Mouse (Mus musculus): ENCODE measurements around the gene Gprin1. TPM values are rescaled to one million over a fixed set of nuclear protein-coding genes. Genes with fewer than 3 reads are reported as not detected.

The Gprin1 gene
- polyA plus RNA-seq, 1 experiment from 2014 or later = 7.5 TPM

DNA sequence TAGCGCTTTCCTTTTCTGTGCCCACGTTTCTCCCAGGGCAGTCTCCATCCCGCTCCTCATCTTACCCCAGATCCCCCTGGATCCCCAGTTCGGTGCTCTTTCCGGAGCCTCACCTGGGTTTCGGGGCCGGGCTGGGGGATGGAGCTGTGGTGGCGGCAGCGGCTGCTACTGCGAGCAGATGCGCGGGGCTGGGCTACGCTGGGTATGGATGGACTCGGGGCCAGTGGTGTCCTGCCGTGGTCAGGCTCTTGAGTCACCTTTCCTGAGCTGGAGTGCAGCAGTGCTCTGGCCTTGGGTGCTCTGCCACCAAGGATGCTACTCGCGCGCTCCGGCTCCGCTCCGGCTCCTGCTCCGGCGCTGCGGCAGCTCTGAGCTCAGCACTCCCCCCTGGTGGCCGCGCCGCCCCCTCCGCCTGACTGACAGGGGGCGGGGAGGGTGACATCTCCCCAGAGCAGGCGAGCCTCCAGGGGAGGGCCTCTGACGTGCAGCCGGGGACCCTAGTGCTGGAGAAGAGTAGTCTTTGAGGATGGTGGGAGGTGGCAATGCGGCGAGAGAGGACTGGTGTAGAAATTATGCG is 16.6 kb upstream of the Gprin1 start, which contains the start of gene Sncb:
Sncb (minus strand) TSS at position 404 of the 577 bp plus-strand sequence.
- Histone ChIP-seq H3K27me3 (ENCODE audit: control insufficient read depth, insufficient read depth, low read length) (peaks cover 39% of the 10 kb centered on the region), H3K4me2 (replicated peaks; ENCODE audit: low read depth, low read length) (peak within 1 kb of the TSS; percentile 85), H3K4me1 (replicated peaks; ENCODE audit: control insufficient read depth, insufficient read depth, low read length) (peaks cover 8% of the 10 kb centered on the region), H3K27ac (ENCODE audit: low read depth, low read length) (no peak within 1 kb of the TSS), H3K4me3 (ENCODE audit: low read depth, low read length) (peak within 1 kb of the TSS; percentile 43), H3K36me3 (ENCODE audit: control insufficient read depth, insufficient read depth, low read length) (no peaks in the 10 kb centered on the region), H3K9ac (ENCODE audit: low read depth, low read length) (peak within 1 kb of the TSS; percentile 37; the same call in 1 of the 2 replicates), H3K9me3 (ENCODE audit: control insufficient read depth, low read length) (no peaks in the 10 kb centered on the region)
- DNase-seq (ENCODE audit: low spot score) = peak; percentile 82
- 1% methylated on average over 35 of the region's 35 CpGs for WGBS
- ATAC-seq (ENCODE audit: low FRiP score) = peak; percentile 77

DNA sequence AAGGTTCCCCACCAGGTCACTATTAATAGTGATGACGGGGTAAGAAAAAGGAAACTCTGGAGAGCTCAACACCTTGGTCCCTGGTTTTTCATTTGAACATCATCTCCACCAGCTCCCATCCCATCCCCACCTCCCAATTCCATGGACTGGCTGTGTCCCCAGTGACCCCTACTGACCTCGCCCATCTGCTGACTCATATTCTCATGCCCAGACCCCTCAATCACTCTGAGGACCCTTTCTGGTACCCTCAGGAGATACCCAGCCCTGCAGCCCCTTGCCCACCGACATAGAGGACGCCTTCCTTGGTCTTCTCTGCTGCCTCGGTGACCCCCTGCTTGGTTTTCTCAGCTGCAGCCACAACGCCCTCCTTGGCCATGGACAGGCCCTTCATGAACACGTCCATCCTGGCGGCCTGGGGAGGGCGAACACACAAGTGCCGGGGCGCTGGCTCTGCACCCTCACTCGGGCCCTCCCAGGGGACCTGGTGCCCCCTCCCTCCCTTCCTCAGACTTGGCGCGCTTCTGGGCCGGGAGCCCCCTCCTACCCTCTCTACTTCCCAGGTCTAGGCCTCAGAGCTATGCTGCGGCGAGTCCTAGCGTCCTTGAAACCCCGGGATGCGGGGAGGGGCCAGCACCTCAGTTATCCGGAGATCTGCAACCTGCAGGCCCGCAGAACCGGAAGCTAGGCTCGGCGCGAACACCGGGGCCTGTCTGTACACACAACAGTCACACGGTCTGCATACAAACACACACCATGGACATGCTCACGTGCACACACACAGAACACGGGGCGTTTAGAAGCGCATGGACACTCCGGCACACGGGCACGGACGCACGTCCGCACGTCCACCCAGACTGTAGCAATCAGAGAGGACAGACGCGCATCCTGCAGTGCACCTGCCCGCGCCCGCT is 15.9 kb upstream of the Gprin1 start:
- no peaks in the 10 kb centered on the region for H3K36me3 ChIP-seq (ENCODE audit: control insufficient read depth, insufficient read depth, low read length)
- peaks cover 39% of the 10 kb centered on the region for H3K27me3 ChIP-seq (ENCODE audit: control insufficient read depth, insufficient read depth, low read length)
- H3K27ac ChIP-seq (ENCODE audit: low read depth, low read length) = no peak overlapping the region
- peak overlapping the region; percentile 85 for H3K4me2 ChIP-seq (replicated peaks; ENCODE audit: low read depth, low read length)
- H3K9ac ChIP-seq (ENCODE audit: low read depth, low read length) = peak overlapping the region; percentile 37; the same call in 1 of the 2 replicates
- ATAC-seq (ENCODE audit: low FRiP score) (no peak), DNase-seq (ENCODE audit: low spot score) (no peak)
- peak overlapping the region; percentile 43 for H3K4me3 ChIP-seq (ENCODE audit: low read depth, low read length)
- H3K4me1 ChIP-seq (replicated peaks; ENCODE audit: control insufficient read depth, insufficient read depth, low read length) = peaks cover 8% of the 10 kb centered on the region
- WGBS = 5% methylated on average over 44 of the region's 44 CpGs
- H3K9me3 ChIP-seq (ENCODE audit: control insufficient read depth, low read length) = no peaks in the 10 kb centered on the region

DNA sequence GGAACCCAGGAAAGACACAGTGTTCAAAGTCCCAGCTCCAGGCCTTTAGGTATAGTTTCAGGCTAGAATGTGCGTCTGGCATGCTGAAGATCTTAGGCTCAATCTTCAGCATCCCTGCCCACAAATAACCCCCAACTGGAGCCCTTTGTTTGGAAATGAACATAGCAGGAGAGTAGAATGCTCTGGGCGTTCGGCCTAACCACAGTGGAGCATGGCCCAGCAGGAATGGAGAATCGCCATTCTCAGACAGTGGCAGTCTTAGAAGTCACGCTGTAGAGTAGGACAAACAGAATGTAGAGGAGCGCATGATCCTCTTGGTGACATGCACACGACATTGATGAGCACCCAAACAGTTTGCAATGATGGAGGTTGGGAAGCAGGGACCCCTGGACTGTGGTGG is 11.2 kb upstream of the Gprin1 start:
- Histone ChIP-seq H3K4me3 (ENCODE audit: low read depth, low read length) (no peak overlapping the region), H3K36me3 (ENCODE audit: control insufficient read depth, insufficient read depth, low read length) (no peaks in the 10 kb centered on the region), H3K4me2 (replicated peaks; ENCODE audit: low read depth, low read length) (no peak overlapping the region), H3K9me3 (ENCODE audit: control insufficient read depth, low read length) (no peaks in the 10 kb centered on the region), H3K9ac (ENCODE audit: low read depth, low read length) (no peak overlapping the region), H3K4me1 (replicated peaks; ENCODE audit: control insufficient read depth, insufficient read depth, low read length) (peaks cover 9% of the 10 kb centered on the region; the same call in 1 of the 2 replicates), H3K27ac (ENCODE audit: low read depth, low read length) (no peak overlapping the region), H3K27me3 (ENCODE audit: control insufficient read depth, insufficient read depth, low read length) (peaks cover 27% of the 10 kb centered on the region)
- WGBS = 68% methylated on average over 7 of the region's 7 CpGs
- ATAC-seq (ENCODE audit: low FRiP score) (no peak), DNase-seq (ENCODE audit: low spot score) (no peak)

DNA sequence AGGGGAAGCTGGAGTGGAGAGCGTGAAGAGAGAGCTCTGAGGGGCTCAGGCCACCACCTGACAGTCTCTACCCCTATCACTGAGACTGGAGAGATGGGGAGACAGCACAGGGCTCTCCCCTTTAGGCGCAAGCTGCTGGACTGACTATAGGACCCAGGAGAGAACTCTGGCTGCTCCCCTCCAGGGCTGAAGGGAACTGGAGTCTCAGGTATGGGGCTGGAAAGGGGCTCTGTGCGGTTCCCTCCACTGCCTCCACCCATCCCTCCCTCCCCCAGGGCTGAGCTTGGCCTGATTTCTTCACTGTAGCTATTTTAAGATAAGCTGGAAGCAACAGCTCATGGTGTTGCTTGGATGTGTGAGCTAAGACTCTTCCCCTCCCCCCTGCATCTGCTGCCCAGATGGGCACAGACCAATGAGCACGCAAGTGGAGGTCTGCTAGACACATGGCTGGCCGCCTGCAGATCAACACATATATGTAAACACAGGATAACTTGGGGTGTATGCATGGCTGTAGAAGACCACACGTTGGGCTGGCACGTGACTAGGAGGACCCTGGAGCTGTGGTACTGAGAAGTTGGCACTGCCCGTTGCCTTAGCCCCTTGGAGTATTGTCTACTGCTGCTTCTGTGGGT is 10.6 kb upstream of the Gprin1 start:
- Histone ChIP-seq H3K4me2 (replicated peaks; ENCODE audit: low read depth, low read length) (no peak overlapping the region), H3K9me3 (ENCODE audit: control insufficient read depth, low read length) (no peaks in the 10 kb centered on the region), H3K4me1 (replicated peaks; ENCODE audit: control insufficient read depth, insufficient read depth, low read length) (0 out of 2 replicates have a peak, but pooled peaks cover 6% of the 10 kb centered on the region), H3K9ac (ENCODE audit: low read depth, low read length) (no peak overlapping the region), H3K27ac (ENCODE audit: low read depth, low read length) (0 out of 2 replicates have a peak overlapping the region, but pooled peaks have one; percentile 7), H3K27me3 (ENCODE audit: control insufficient read depth, insufficient read depth, low read length) (peaks cover 21% of the 10 kb centered on the region), H3K36me3 (ENCODE audit: control insufficient read depth, insufficient read depth, low read length) (no peaks in the 10 kb centered on the region), H3K4me3 (ENCODE audit: low read depth, low read length) (no peak overlapping the region)
- no peak for ATAC-seq (ENCODE audit: low FRiP score)
- peak; percentile 48 for DNase-seq (ENCODE audit: low spot score)
- WGBS = 59% methylated on average over 8 of the region's 8 CpGs

DNA sequence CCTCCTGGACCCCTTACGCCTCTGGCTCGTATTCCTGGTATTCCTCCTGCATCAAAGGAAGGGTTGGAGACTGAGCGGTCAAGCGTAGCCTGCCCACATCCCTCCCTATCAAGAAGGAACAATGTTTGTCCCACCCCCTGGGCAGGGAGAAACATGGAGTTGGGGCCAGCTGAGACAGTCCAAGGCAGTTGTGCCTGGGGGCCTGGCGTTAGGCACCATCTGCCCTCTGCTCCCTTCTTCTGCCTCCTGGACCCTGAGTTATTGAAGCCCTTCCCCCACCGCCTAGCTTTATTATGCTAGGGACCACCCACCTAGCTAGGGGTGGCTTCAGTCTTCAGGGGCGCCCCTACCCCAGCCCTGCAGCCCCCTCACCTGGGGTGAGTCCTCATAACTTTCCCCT is 9.8 kb upstream of the Gprin1 start:
- ATAC-seq (ENCODE audit: low FRiP score) (peak; percentile 15; the same call in 1 of the 2 replicates), DNase-seq (ENCODE audit: low spot score) (peak; percentile 48)
- no peaks in the 10 kb centered on the region for H3K36me3 ChIP-seq (ENCODE audit: control insufficient read depth, insufficient read depth, low read length)
- H3K27ac ChIP-seq (ENCODE audit: low read depth, low read length) = peak overlapping the region; percentile 7; the same call in 1 of the 2 replicates
- peak overlapping the region; percentile 68 for H3K4me2 ChIP-seq (replicated peaks; ENCODE audit: low read depth, low read length)
- H3K9ac ChIP-seq (ENCODE audit: low read depth, low read length) = no peak overlapping the region
- no peaks in the 10 kb centered on the region for H3K9me3 ChIP-seq (ENCODE audit: control insufficient read depth, low read length)
- no peak overlapping the region for H3K4me3 ChIP-seq (ENCODE audit: low read depth, low read length)
- 12% methylated on average over 7 of the region's 7 CpGs for WGBS
- peaks cover 13% of the 10 kb centered on the region for H3K27me3 ChIP-seq (ENCODE audit: control insufficient read depth, insufficient read depth, low read length)
- peaks cover 6% of the 10 kb centered on the region; the same call in 1 of the 2 replicates for H3K4me1 ChIP-seq (replicated peaks; ENCODE audit: control insufficient read depth, insufficient read depth, low read length)

DNA sequence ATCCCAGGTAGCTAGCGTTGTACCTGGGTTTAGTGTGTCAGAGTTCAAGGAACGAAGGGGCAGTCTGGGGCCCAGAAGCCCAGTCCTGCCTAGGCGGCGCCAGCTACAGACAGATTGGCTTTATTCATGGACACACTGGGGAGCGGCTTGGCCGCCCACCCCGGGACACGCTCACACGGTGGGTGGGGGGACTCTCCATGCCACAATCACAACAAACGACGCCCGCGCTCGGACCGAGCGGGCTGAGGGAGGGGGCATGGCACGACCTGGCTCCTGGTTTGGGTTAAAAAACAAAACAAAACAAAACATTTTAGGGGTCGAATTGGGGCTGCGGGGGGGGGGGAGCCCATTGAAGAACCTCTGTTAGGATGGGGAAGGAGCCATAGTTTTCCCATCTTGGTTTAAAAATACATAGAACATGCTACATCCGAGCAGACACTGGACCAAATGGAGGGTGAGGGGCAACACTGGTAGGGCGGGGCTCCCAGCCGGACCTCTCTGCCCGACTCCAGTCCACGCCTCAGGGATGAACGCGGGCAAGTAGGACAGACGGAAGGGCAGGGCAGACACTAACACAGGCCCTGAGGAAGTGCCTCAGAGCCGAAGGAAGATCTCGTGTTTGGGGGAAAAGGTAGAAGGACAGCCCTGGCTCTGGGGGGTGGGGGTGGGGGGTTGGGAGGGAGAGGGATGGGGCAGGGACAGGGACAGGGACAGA is 9.2 kb upstream of the Gprin1 start:
- peak; percentile 25 for ATAC-seq (ENCODE audit: low FRiP score)
- Histone ChIP-seq H3K4me1 (replicated peaks; ENCODE audit: control insufficient read depth, insufficient read depth, low read length) (peaks cover 6% of the 10 kb centered on the region; the same call in 1 of the 2 replicates), H3K9me3 (ENCODE audit: control insufficient read depth, low read length) (no peaks in the 10 kb centered on the region), H3K4me2 (replicated peaks; ENCODE audit: low read depth, low read length) (peak overlapping the region; percentile 68), H3K36me3 (ENCODE audit: control insufficient read depth, insufficient read depth, low read length) (no peaks in the 10 kb centered on the region), H3K4me3 (ENCODE audit: low read depth, low read length) (peak overlapping the region; percentile 37), H3K9ac (ENCODE audit: low read depth, low read length) (peak overlapping the region; percentile 52), H3K27me3 (ENCODE audit: control insufficient read depth, insufficient read depth, low read length) (peaks cover 11% of the 10 kb centered on the region), H3K27ac (ENCODE audit: low read depth, low read length) (peak overlapping the region; percentile 81)
- DNase-seq (ENCODE audit: low spot score) = peak; percentile 27
- WGBS = 2% methylated on average over 29 of the region's 29 CpGs

DNA sequence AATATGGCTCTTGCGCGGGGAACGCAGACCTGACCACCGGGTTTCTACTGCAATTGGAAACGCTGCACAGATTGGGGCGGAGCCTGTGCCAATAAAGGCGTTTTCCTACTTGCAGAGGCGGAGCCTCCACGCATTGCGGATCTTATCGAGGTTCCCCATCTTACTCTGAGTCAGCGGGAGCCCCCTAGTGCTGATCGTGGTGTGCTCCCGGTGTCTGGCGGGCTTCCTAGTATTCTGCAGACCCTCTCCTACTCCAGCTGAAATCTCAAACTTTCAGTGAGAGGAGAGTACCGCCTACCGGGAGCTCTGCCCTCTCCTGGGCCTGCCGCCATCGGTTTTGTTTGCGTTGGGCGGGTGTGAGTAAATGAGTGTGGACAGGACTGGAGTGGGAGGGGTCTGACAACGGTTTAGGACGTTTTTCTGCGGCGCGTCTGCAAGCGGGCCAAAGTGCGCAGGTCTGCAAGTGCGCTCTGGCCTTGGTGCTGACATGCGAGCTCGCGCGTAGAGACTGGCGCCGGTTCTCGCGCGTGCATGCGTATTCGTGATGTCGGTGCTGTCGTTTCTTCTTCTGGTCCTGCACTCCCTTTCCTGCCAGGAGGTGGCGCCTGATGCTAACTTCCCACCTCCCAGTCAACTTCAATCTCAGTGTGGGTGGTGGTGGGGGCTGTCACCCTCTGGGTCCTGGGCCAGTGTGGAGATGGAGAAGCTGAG is 8.5 kb upstream of the Gprin1 start:
- peaks cover 6% of the 10 kb centered on the region; the same call in 1 of the 2 replicates for H3K4me1 ChIP-seq (replicated peaks; ENCODE audit: control insufficient read depth, insufficient read depth, low read length)
- under 1% methylated on average over 43 of the region's 43 CpGs for WGBS
- H3K36me3 ChIP-seq (ENCODE audit: control insufficient read depth, insufficient read depth, low read length) = no peaks in the 10 kb centered on the region
- no peaks in the 10 kb centered on the region for H3K9me3 ChIP-seq (ENCODE audit: control insufficient read depth, low read length)
- H3K4me3 ChIP-seq (ENCODE audit: low read depth, low read length) = peak overlapping the region; percentile 37
- H3K9ac ChIP-seq (ENCODE audit: low read depth, low read length) = peak overlapping the region; percentile 52
- peak; percentile 95 for DNase-seq (ENCODE audit: low spot score)
- H3K4me2 ChIP-seq (replicated peaks; ENCODE audit: low read depth, low read length) = peak overlapping the region; percentile 68
- H3K27me3 ChIP-seq (ENCODE audit: control insufficient read depth, insufficient read depth, low read length) = peaks cover 5% of the 10 kb centered on the region; the same call in 1 of the 2 replicates
- ATAC-seq (ENCODE audit: low FRiP score) = peak; percentile 75
- peak overlapping the region; percentile 81 for H3K27ac ChIP-seq (ENCODE audit: low read depth, low read length)
